Mouse (Mus musculus): Measurements from ENCODE around the gene Ell. TPM values are rescaled to one million over a fixed set of nuclear protein-coding genes. Genes with fewer than 3 reads are reported as not detected.

Ell gene
- polyA plus RNA-seq, 1 experiment from 2014 or later: 13.0 TPM

- Histone ChIP-seq H3K36me3 (ENCODE audit: control insufficient read depth, insufficient read depth, low read length) (no peaks in the 10 kb centered on the region), H3K4me3 (ENCODE audit: low read depth, low read length) (no peak overlapping the region), H3K4me2 (no peak overlapping the region), H3K9ac (ENCODE audit: low read length) (0 out of 2 replicates have a peak overlapping the region, but pooled peaks have one; percentile 12), H3K9me3 (ENCODE audit: control insufficient read depth, low read length) (no peaks in the 10 kb centered on the region), H3K4me1 (ENCODE audit: control insufficient read depth, insufficient read depth, low read length) (no peaks in the 10 kb centered on the region), H3K27ac (ENCODE audit: low read depth, low read length) (no peak overlapping the region), H3K27me3 (ENCODE audit: control insufficient read depth, insufficient read depth, low read length) (no peaks in the 10 kb centered on the region)
- WGBS: 93% methylated on average over 4 of the region's 4 CpGs
- ATAC-seq (ENCODE audit: low FRiP score) (no peak), DNase-seq (ENCODE audit: low spot score, missing footprints) (no peak)
Measured at GRCm38 (mm10) chr8:70555079-70555747, 16.0 kb downstream of the Ell start.

- H3K9ac ChIP-seq (ENCODE audit: low read length): no peak overlapping the region
- DNase-seq (ENCODE audit: low spot score, missing footprints) (no peak), ATAC-seq (ENCODE audit: low FRiP score) (no peak)
- no peaks in the 10 kb centered on the region for H3K9me3 ChIP-seq (ENCODE audit: control insufficient read depth, low read length)
- no peaks in the 10 kb centered on the region for H3K27me3 ChIP-seq (ENCODE audit: control insufficient read depth, insufficient read depth, low read length)
- H3K4me1 ChIP-seq (ENCODE audit: control insufficient read depth, insufficient read depth, low read length): no peaks in the 10 kb centered on the region
- H3K27ac ChIP-seq (ENCODE audit: low read depth, low read length): no peak overlapping the region
- H3K4me2 ChIP-seq: no peak overlapping the region
- WGBS: 69% methylated on average over 4 of the region's 4 CpGs
- H3K36me3 ChIP-seq (ENCODE audit: control insufficient read depth, insufficient read depth, low read length): no peaks in the 10 kb centered on the region
- H3K4me3 ChIP-seq (ENCODE audit: low read depth, low read length): no peak overlapping the region
Measured at GRCm38 (mm10) chr8:70558334-70558733, 19.1 kb downstream of the Ell start.

- Histone ChIP-seq H3K9ac (ENCODE audit: low read length) (no peak overlapping the region), H3K27ac (ENCODE audit: low read depth, low read length) (no peak overlapping the region), H3K27me3 (ENCODE audit: control insufficient read depth, insufficient read depth, low read length) (no peaks in the 10 kb centered on the region), H3K4me2 (no peak overlapping the region), H3K4me1 (ENCODE audit: control insufficient read depth, insufficient read depth, low read length) (no peaks in the 10 kb centered on the region), H3K36me3 (ENCODE audit: control insufficient read depth, insufficient read depth, low read length) (no peaks in the 10 kb centered on the region), H3K9me3 (ENCODE audit: control insufficient read depth, low read length) (no peaks in the 10 kb centered on the region), H3K4me3 (ENCODE audit: low read depth, low read length) (no peak overlapping the region)
- ATAC-seq (ENCODE audit: low FRiP score): no peak
- no peak for DNase-seq (ENCODE audit: low spot score, missing footprints)
- WGBS: 85% methylated on average over 3 of the region's 3 CpGs
Measured at GRCm38 (mm10) chr8:70558983-70559382, 19.7 kb downstream of the Ell start.

- 72% methylated on average over 2 of the region's 2 CpGs for WGBS
- Histone ChIP-seq H3K4me2 (no peak overlapping the region), H3K9me3 (ENCODE audit: control insufficient read depth, low read length) (no peaks in the 10 kb centered on the region), H3K4me1 (ENCODE audit: control insufficient read depth, insufficient read depth, low read length) (no peaks in the 10 kb centered on the region), H3K27me3 (ENCODE audit: control insufficient read depth, insufficient read depth, low read length) (no peaks in the 10 kb centered on the region), H3K4me3 (ENCODE audit: low read depth, low read length) (no peak overlapping the region), H3K36me3 (ENCODE audit: control insufficient read depth, insufficient read depth, low read length) (no peaks in the 10 kb centered on the region), H3K9ac (ENCODE audit: low read length) (no peak overlapping the region), H3K27ac (ENCODE audit: low read depth, low read length) (no peak overlapping the region)
- DNase-seq (ENCODE audit: low spot score, missing footprints) (no peak), ATAC-seq (ENCODE audit: low FRiP score) (no peak)
Measured at GRCm38 (mm10) chr8:70560096-70560495, 20.8 kb downstream of the Ell start.

- DNase-seq (ENCODE audit: low spot score, missing footprints) (no peak), ATAC-seq (ENCODE audit: low FRiP score) (no peak)
- Histone ChIP-seq H3K27me3 (ENCODE audit: control insufficient read depth, insufficient read depth, low read length) (no peaks in the 10 kb centered on the region), H3K4me2 (no peak overlapping the region), H3K27ac (ENCODE audit: low read depth, low read length) (no peak overlapping the region), H3K9me3 (ENCODE audit: control insufficient read depth, low read length) (no peaks in the 10 kb centered on the region), H3K9ac (ENCODE audit: low read length) (no peak overlapping the region), H3K4me3 (ENCODE audit: low read depth, low read length) (no peak overlapping the region), H3K4me1 (ENCODE audit: control insufficient read depth, insufficient read depth, low read length) (no peaks in the 10 kb centered on the region), H3K36me3 (ENCODE audit: control insufficient read depth, insufficient read depth, low read length) (no peaks in the 10 kb centered on the region)
- WGBS: 67% methylated on average over 3 of the region's 3 CpGs
Measured at GRCm38 (mm10) chr8:70560564-70560963, 21.3 kb downstream of the Ell start.

GRCm38 (mm10) chr8:70561357-70561756, 22.1 kb downstream of the Ell start:
- no peak overlapping the region for H3K4me3 ChIP-seq (ENCODE audit: low read depth, low read length)
- no peak overlapping the region for H3K4me2 ChIP-seq
- DNase-seq (ENCODE audit: low spot score, missing footprints) (no peak), ATAC-seq (ENCODE audit: low FRiP score) (no peak)
- H3K27me3 ChIP-seq (ENCODE audit: control insufficient read depth, insufficient read depth, low read length): no peaks in the 10 kb centered on the region
- H3K36me3 ChIP-seq (ENCODE audit: control insufficient read depth, insufficient read depth, low read length): no peaks in the 10 kb centered on the region
- WGBS: 81% methylated on average over 4 of the region's 4 CpGs
- no peak overlapping the region for H3K27ac ChIP-seq (ENCODE audit: low read depth, low read length)
- no peaks in the 10 kb centered on the region for H3K4me1 ChIP-seq (ENCODE audit: control insufficient read depth, insufficient read depth, low read length)
- no peaks in the 10 kb centered on the region for H3K9me3 ChIP-seq (ENCODE audit: control insufficient read depth, low read length)
- no peak overlapping the region for H3K9ac ChIP-seq (ENCODE audit: low read length)

- H3K9ac ChIP-seq (ENCODE audit: low read length): no peak overlapping the region
- H3K36me3 ChIP-seq (ENCODE audit: control insufficient read depth, insufficient read depth, low read length): no peaks in the 10 kb centered on the region
- DNase-seq (ENCODE audit: low spot score, missing footprints) (peak; percentile 35), ATAC-seq (ENCODE audit: low FRiP score) (no peak)
- H3K4me3 ChIP-seq (ENCODE audit: low read depth, low read length): no peak overlapping the region
- no peaks in the 10 kb centered on the region for H3K4me1 ChIP-seq (ENCODE audit: control insufficient read depth, insufficient read depth, low read length)
- H3K4me2 ChIP-seq: no peak overlapping the region
- no peak overlapping the region for H3K27ac ChIP-seq (ENCODE audit: low read depth, low read length)
- H3K9me3 ChIP-seq (ENCODE audit: control insufficient read depth, low read length): no peaks in the 10 kb centered on the region
- WGBS: 86% methylated on average over 7 of the region's 7 CpGs
- H3K27me3 ChIP-seq (ENCODE audit: control insufficient read depth, insufficient read depth, low read length): no peaks in the 10 kb centered on the region
Measured at GRCm38 (mm10) chr8:70561809-70562535, 22.7 kb downstream of the Ell start.

GRCm38 (mm10) chr8:70562802-70563201, 23.5 kb downstream of the Ell start:
- WGBS: 73% methylated on average over 3 of the region's 3 CpGs
- no peak overlapping the region for H3K27ac ChIP-seq (ENCODE audit: low read depth, low read length)

GRCm38 (mm10) chr8:70563763-70564387, 24.6 kb downstream of the Ell start:
- Histone ChIP-seq H3K4me1 (ENCODE audit: control insufficient read depth, insufficient read depth, low read length) (no peaks in the 10 kb centered on the region), H3K4me3 (ENCODE audit: low read depth, low read length) (no peak overlapping the region), H3K27me3 (ENCODE audit: control insufficient read depth, insufficient read depth, low read length) (no peaks in the 10 kb centered on the region), H3K9ac (ENCODE audit: low read length) (no peak overlapping the region), H3K36me3 (ENCODE audit: control insufficient read depth, insufficient read depth, low read length) (no peaks in the 10 kb centered on the region), H3K27ac (ENCODE audit: low read depth, low read length) (no peak overlapping the region), H3K4me2 (no peak overlapping the region), H3K9me3 (ENCODE audit: control insufficient read depth, low read length) (no peaks in the 10 kb centered on the region)
- no peak for ATAC-seq (ENCODE audit: low FRiP score)
- DNase-seq (ENCODE audit: low spot score, missing footprints): no peak
- WGBS: 93% methylated on average over 6 of the region's 6 CpGs

More at GRCm38 (mm10) chr8:70562802-70563201, 23.5 kb downstream of the Ell start:
- Histone ChIP-seq H3K4me3 (ENCODE audit: low read depth, low read length) (no peak overlapping the region), H3K4me1 (ENCODE audit: control insufficient read depth, insufficient read depth, low read length) (no peaks in the 10 kb centered on the region), H3K36me3 (ENCODE audit: control insufficient read depth, insufficient read depth, low read length) (no peaks in the 10 kb centered on the region), H3K27me3 (ENCODE audit: control insufficient read depth, insufficient read depth, low read length) (no peaks in the 10 kb centered on the region), H3K9me3 (ENCODE audit: control insufficient read depth, low read length) (no peaks in the 10 kb centered on the region), H3K4me2 (no peak overlapping the region), H3K9ac (ENCODE audit: low read length) (no peak overlapping the region)
- ATAC-seq (ENCODE audit: low FRiP score): no peak
- no peak for DNase-seq (ENCODE audit: low spot score, missing footprints)
